Mouse (Mus musculus) left cerebral cortex, postnatal 14 days (tissue): ENCODE data around the gene Tmem97. TPM values are rescaled to one million over a fixed set of nuclear protein-coding genes. Genes with fewer than 3 reads are reported as not detected.

Experiments used
- DNase-seq, 2 experiments: peaks; one replicate each; pipeline ENCODE4 v3.0.0; 2021 to 2022; ENCODE audit warnings: low spot score in 2 of 2, mixed read lengths in 1 of 2
- intact Hi-C: fragments of 180-260 bp; cut with DNase I; formaldehyde crosslinking; loops from one replicate; pipeline ENCODE4 v1.15.1; 2025
- total RNA-seq, 2 experiments: library from RNA; stranded (reverse); gene quantifications; 2 replicates each; pipeline ENCODE4 v1.2.3; 2021

The Tmem97 gene
- total RNA-seq, 2 experiments from 2014 or later: 22.2 to 24.0 TPM

DNA sequence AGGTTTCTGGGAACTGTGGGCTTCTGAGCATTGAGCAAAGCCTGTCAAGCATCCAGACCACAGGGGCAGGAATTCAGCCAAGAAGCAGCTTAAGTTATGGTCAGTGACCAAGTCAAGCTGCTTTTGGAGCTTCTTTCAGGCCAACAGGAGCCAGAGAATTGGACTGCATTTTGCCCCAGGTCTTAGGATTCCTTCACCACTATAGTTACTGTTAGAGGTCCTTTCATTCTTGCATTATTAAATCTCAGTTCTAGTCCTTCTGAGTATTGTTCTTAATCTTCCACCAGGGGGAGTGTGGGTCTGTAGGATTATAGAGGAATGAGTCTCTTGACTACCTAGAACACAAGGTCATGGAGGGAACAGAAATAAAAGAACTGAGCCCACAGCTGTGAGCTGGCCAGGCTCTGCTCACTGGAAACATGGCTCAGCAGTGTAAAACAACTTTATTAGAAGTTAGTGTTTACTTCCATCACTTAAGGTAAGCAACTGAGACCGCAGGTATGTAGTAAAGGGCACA, 28.0 kb downstream of the Tmem97 start:
- intact Hi-C loops: no loop called here
- no peak for DNase-seq

GRCm38 (mm10) chr11:78521880-78522279, 28.7 kb downstream of the Tmem97 start:
- DNase-seq: no peak
- intact Hi-C loops: no loop called here

DNA sequence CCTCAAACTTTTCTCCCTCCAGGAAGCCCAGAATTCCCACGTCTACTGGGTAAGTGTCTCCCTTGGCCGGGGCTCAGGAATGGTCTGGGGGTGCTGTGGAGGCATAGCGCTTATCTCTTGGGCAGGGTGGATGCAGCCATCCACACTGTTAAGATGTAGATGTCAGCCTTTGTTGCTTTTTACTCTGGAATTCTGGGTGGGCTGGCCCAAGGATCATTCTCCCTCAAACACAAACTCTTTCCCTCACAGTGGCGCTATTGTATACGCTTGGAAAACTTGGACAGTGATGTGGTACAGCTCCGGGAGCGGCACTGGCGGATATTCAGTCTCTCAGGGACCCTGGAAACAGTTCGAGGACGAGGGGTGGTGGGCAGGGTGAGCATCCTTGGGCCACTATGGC, 31.6 kb downstream of the Tmem97 start:
- intact Hi-C loops: no loop called here
- no peak for DNase-seq

DNA sequence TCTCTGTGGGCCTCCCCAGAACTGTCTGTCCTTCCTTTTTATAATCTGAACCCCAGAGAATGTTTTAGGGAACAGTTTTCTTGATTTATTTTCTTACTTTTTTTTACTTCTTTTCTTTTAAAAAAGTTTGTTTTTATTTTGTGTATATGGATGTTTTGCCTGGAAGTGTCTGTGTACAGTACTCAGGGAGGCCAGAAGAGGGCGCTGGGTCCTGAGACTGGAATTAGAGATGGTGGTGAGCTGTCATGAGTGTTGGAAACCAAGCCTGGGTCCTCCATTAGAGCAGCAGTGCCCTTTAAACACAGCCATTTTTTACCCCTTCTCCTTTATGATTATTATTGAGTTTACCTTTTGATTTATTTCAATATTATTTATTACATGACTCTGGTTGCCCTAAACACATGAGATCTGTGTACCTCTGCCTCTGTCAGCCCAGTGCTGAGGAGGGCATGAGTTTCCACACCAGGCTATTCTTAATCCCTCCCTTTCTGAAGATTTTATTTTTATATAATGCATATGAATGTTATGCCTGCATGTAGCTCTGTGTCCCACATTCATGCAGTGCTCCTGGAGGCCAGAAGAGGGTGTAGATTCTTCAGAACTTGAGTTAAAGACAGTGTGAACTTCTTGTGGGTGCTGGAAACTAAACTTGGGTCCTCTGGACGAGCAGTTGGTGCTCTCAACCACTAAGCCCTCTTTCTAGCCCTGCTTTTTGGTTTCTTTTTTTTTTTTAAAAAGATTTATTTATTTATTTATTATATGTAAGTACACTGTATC, 34.8 kb downstream of the Tmem97 start:
- no peak for DNase-seq
- intact Hi-C loops: no loop called here

- DNase-seq: no peak
- intact Hi-C loops: no loop called here
These were observed 37.3 kb downstream of the Tmem97 start for GRCm38 (mm10) chr11:78513106-78513790.

GRCm38 (mm10) chr11:78512025-78512957, 38.3 kb downstream of the Tmem97 start, which contains the start of the genes Tmem199 and Poldip2:
Tmem199 (minus strand) TSS chr11:78512172.
Poldip2 (plus strand) TSS chr11:78512193.
- DNase-seq: peak; percentile 89 to 90
- intact Hi-C loops: no loop called here

GRCm38 (mm10) chr11:78509148-78509547, 41.4 kb downstream of the Tmem97 start:
- DNase-seq: no peak
- intact Hi-C loops: no loop called here

DNA sequence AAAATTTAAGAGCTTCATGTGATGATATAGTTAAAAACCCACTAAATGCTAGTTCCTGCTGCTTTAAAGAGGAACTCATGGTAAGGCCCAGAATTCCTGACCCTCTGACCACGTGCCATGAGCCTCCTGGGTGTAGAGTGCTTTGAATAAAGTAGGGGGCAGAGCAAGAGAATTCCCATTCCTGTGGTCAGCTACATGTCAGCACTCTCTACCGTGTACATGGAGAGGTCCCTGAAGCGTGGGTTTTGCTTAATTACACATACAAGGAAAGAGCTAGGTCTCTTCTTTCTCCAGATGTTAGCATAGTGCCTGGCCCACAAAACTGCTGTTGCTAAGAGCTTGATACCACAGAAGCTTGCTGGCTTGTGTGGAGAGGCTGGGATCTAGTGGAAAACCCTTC, 45.1 kb downstream of the Tmem97 start:
- intact Hi-C loops: no loop called here
- DNase-seq: no peak

- DNase-seq: no peak
- intact Hi-C loops: no loop called here
These were observed 47.5 kb downstream of the Tmem97 start, which contains the start of gene Sebox for GRCm38 (mm10) chr11:78502909-78503650. Sebox (plus strand) TSS chr11:78503447.

DNA sequence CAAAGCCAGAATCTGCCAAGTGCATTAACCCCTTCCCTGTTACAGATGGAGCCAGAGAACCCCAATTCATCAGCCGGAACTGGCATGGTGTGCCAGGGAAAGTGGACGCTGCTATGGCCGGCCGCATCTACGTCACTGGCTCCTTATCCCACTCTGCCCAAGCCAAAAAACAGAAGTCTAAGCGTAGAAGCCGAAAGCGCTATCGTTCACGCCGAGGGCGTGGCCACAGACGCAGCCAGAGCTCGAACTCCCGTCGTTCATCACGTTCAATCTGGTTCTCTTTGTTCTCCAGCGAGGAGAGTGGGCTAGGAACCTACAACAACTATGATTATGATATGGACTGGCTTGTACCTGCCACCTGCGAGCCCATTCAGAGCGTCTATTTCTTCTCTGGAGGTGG, 49.0 kb downstream of the Tmem97 start:
- intact Hi-C loops: no loop called here
- DNase-seq: no peak

DNA sequence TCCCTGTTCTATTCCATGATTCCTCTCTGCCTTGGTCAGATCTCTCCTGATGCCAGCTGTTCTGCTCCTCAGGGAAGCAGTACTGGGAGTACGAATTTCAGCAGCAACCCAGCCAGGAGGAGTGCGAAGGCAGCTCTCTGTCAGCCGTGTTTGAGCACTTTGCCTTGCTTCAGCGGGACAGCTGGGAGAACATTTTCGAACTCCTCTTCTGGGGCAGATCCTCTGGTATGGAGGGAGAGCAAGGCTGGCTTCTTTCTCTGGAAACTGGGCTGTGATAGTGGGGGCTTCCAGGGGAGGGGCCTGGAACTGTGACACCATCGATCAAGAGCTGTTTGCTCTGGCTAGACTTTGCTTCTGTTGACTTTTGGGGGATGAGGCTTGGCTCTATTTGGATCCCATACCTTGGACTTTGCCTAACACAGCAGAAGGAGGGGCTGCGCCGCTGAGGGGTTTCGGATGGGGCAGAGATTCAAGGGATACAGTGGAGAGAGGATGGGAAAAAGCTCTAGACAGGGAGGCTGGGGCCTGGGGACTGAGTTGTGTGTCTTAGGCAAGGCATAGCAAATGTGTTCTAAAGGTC, 49.9 kb downstream of the Tmem97 start:
- intact Hi-C loops: no loop called here
- no peak for DNase-seq

DNA sequence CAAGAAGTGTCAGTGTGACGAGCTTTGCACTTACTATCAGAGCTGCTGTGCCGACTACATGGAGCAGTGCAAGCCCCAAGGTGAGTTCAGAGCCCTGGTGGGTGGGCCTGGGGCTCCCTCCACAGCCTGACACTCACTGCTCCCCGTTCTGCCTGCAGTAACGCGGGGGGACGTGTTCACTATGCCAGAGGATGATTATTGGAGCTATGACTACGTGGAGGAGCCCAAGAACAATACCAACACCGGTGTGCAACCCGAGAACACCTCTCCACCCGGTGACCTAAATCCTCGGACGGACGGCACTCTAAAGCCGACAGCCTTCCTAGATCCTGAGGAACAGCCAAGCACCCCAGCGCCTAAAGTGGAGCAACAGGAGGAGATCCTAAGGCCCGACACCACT, 51.0 kb downstream of the Tmem97 start:
- intact Hi-C loops: no loop called here
- DNase-seq: no peak

- no peak for DNase-seq
- intact Hi-C loops: no loop called here
These were observed 51.6 kb downstream of the Tmem97 start, which contains the start of gene Vtn for GRCm38 (mm10) chr11:78499004-78499403. Vtn (plus strand) TSS chr11:78499091.

DNA sequence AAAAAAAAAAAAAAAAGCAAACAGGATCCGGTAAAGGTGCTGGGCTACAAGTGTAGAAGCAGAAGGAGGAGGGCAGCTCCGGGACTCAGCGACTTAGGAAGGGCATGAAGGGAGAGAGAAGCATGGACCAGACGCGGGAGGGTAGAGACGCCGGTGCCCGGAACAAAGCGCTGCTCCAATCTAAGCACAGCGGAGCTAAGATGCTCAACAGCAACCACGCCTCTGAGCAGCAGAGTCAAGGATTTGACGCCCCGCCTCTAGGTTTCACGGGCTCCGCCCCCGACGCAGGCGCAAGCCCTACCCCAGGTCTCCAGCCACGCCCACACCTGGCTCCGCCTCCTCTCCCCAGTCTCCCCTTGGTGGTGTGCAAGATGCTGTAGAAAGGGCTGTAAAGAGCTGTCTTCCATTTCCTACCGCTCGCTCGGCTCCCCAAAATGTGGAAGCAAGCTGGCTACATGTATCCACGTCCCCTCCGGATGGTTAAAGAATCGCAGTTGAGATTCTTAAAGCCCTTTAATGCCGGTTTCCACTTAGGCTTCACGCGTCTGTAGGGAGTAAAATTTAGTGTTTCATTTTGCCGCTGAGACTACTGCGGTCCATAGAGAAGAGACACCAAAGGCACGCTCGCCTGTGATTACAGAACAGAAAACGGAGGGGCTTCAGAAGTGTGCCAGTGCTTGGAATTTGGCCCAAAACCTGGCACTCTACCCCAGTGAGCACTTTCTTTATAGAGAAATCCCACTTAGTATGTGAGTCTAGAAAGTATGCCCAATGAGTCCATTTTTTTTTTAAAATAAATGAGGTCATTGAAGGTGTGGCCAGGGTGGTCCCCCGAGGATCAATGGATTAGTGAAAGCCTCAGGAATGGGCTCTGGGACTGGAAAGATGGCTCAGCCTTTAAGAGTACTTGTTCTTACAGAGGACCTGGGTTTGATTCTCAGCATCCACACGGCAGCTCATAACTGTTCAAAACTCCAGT, 52.7 kb downstream of the Tmem97 start, which contains the start of gene Sarm1:
Gene Sarm1, minus strand, starts transcription at position 211 of the 979 bp plus-strand sequence.
- peak; percentile 96 to 97 for DNase-seq
- intact Hi-C loops: no loop called here

- DNase-seq: peak in 1 of 2 experiments; percentile 34
- intact Hi-C loops: no loop called here
These were observed 53.5 kb downstream of the Tmem97 start for GRCm38 (mm10) chr11:78497071-78497541.

- intact Hi-C loops: no loop called here
- DNase-seq: no peak
These were observed 54.7 kb downstream of the Tmem97 start for GRCm38 (mm10) chr11:78495904-78496303.
